Mouse (Mus musculus) CH12.LX (cell line): ENCODE results near the gene Lrp3. TPM values are rescaled to one million over a fixed set of nuclear protein-coding genes. Genes with fewer than 3 reads are reported as not detected.

Experiments used
- DNase-seq: peaks from one replicate; pipeline ENCODE4 v3.0.0-alpha.2; 2013; ENCODE audit errors: extremely low read depth
- H3K27ac ChIP-seq: 2 replicates; pipeline ENCODE4 v1.5.1; 2012; ENCODE audit warnings: low read depth, mild to moderate bottlenecking, control low read depth, moderate library complexity; ENCODE audit not compliant: insufficient read depth
- H3K27me3 ChIP-seq: replicated peaks from 2 replicates; pipeline ENCODE3; 2012; ENCODE audit warnings: inconsistent platforms
- H3K36me3 ChIP-seq, 2 experiments: replicated peaks in 1 of 2; 2 replicates each; pipeline versions ENCODE3 to v1.6.1; 2012; ENCODE audit warnings: inconsistent platforms in 1 of 2, low read length in 1 of 2, mild to moderate bottlenecking in 1 of 2, mixed read lengths in 1 of 2, moderate library complexity in 1 of 2; ENCODE audit not compliant: control insufficient read depth in 1 of 2, insufficient read depth in 1 of 2
- H3K4me1 ChIP-seq, 2 experiments: 2 replicates each; pipeline ENCODE4 v1.6.1; 2012; ENCODE audit warnings: inconsistent platforms in 1 of 2, moderate library complexity in 1 of 2; ENCODE audit not compliant: insufficient read depth in 2 of 2, control insufficient read depth in 1 of 2
- H3K4me2 ChIP-seq: 2 replicates; pipeline ENCODE4 v1.6.1; 2012; ENCODE audit warnings: low read depth, mild to moderate bottlenecking, control low read depth; ENCODE audit not compliant: poor library complexity, insufficient read depth, severe bottlenecking
- H3K4me3 ChIP-seq, 3 experiments: fragments of 150-350 bp in 1 of 3; sonication (generic) in 1 of 3; replicated peaks in 1 of 3; 2 replicates each; pipeline versions ENCODE3 to v1.5.1; 2011 to 2012; ENCODE audit warnings: low read depth in 2 of 3, low read length in 2 of 3, mild to moderate bottlenecking in 2 of 3, moderate library complexity in 2 of 3, control low read depth in 1 of 3, improper control_type of control experiment in 1 of 3, inconsistent platforms in 1 of 3, mixed read lengths in 1 of 3; ENCODE audit not compliant: poor library complexity in 1 of 3
- H3K79me2 ChIP-seq: replicated peaks from 2 replicates; pipeline ENCODE4 v1.6.1; 2012; ENCODE audit warnings: mild to moderate bottlenecking, moderate library complexity; ENCODE audit not compliant: control insufficient read depth, poor library complexity, insufficient read depth, severe bottlenecking; ENCODE audit errors: extremely low read depth
- H3K9ac ChIP-seq: 2 replicates; pipeline ENCODE4 v1.6.1; 2012; ENCODE audit warnings: low read depth, mild to moderate bottlenecking, control low read depth, moderate library complexity; ENCODE audit not compliant: insufficient read depth
- H3K9me3 ChIP-seq: replicated peaks from 2 replicates; pipeline ENCODE3; 2012; ENCODE audit warnings: low read length, inconsistent platforms, mixed read lengths
- CTCF ChIP-seq, 2 experiments: IDR thresholded peaks in 1 of 2; conservative IDR thresholded peaks in 1 of 2; 2 replicates each; pipeline ENCODE4 v1.5.1; 2011 to 2012; ENCODE audit warnings: low read depth in 2 of 2, low read length in 2 of 2, improper control_type of control experiment in 1 of 2, inconsistent platforms in 1 of 2, mild to moderate bottlenecking in 1 of 2, moderate library complexity in 1 of 2
- EP300 ChIP-seq: IDR thresholded peaks from 2 replicates; pipeline ENCODE4 v1.6.1; 2011; ENCODE audit warnings: low read length, improper control_type of control experiment
- JUND ChIP-seq: conservative IDR thresholded peaks from 2 replicates; pipeline ENCODE4 v1.6.1; 2011; ENCODE audit warnings: low read depth, low read length, improper control_type of control experiment
- KAT2A ChIP-seq: IDR thresholded peaks from 2 replicates; pipeline ENCODE4 v1.6.1; 2012; ENCODE audit warnings: low read length, improper control_type of control experiment, inconsistent platforms; ENCODE audit not compliant: insufficient replicate concordance
- MAFK ChIP-seq: IDR thresholded peaks from 2 replicates; pipeline ENCODE4 v1.6.1; 2011; ENCODE audit warnings: low read length, improper control_type of control experiment; ENCODE audit not compliant: insufficient replicate concordance
- MAX ChIP-seq: IDR thresholded peaks from 2 replicates; pipeline ENCODE4 v1.6.1; 2011; ENCODE audit warnings: low read length, improper control_type of control experiment
- MEF2A ChIP-seq: IDR thresholded peaks from 2 replicates; pipeline ENCODE4 v1.6.1; 2014; ENCODE audit warnings: low read depth, mild to moderate bottlenecking, inconsistent platforms, low read length, improper control_type of control experiment, borderline replicate concordance
- MXI1 ChIP-seq: IDR thresholded peaks from 2 replicates; pipeline ENCODE4 v1.6.1; 2011; ENCODE audit warnings: mild to moderate bottlenecking, low read depth, low read length, improper control_type of control experiment
- RAD21 ChIP-seq: IDR thresholded peaks from 2 replicates; pipeline ENCODE4 v1.6.1; 2011; ENCODE audit warnings: low read depth, mild to moderate bottlenecking, low read length, improper control_type of control experiment, moderate library complexity
- TBP ChIP-seq: conservative IDR thresholded peaks from 2 replicates; pipeline ENCODE4 v1.6.1; 2011; ENCODE audit warnings: low read depth, low read length, improper control_type of control experiment
- USF1 ChIP-seq: IDR thresholded peaks from 2 replicates; pipeline ENCODE4 v1.6.1; 2014; ENCODE audit warnings: low read depth, mild to moderate bottlenecking, inconsistent platforms, low read length, improper control_type of control experiment
- USF2 ChIP-seq: conservative IDR thresholded peaks from 2 replicates; pipeline ENCODE4 v1.6.1; 2011; ENCODE audit warnings: low read depth, low read length, improper control_type of control experiment
- dilution Hi-C: fragments of 300-500 bp; cut with MboI; formaldehyde crosslinking; loops from 2 replicates; pipeline ENCODE4 v1.14.3; 2020; ENCODE audit warnings: low sequenced_read_pairs; ENCODE audit not compliant: extremely low pct_unique_long_range_greater_than_20kb, extremely low pct_ligation_motif_present
- in situ Hi-C: fragments of 300-500 bp; cut with MboI; formaldehyde crosslinking; loops from 3 replicates; pipeline ENCODE4 v1.14.3; 2019; ENCODE audit warnings: low sequenced_read_pairs, low pct_ligation_motif_present, low pct_unique_long_range_greater_than_20kb, mixed read lengths
- polyA plus RNA-seq: library from polyadenylated mRNA; unstranded; fragments of >175 nt; gene quantifications from 2 replicates; pipeline ENCODE4 v1.2.1, GENCODE M21; 2012; ENCODE audit warnings: low read depth; ENCODE audit not compliant: insufficient read length
- total RNA-seq, 2 experiments: library from RNA; depleted of rRNA; stranded (reverse); fragments of 300-350 nt in 1 of 2; fragments of >200 nt in 1 of 2; gene quantifications; 2 replicates each; pipeline ENCODE4 v1.2.3; 2012 to 2014

Gene Lrp3
- total and polyA plus RNA-seq, 3 experiments: not detected

- Histone ChIP-seq H3K4me2 (no peak overlapping the region), H3K27me3 (no peaks in the 10 kb centered on the region), H3K9ac (no peak overlapping the region), H3K36me3 (no peaks in the 10 kb centered on the region), H3K9me3 (peaks cover 15% of the 10 kb centered on the region), H3K27ac (no peak overlapping the region), H3K79me2 (no peaks in the 10 kb centered on the region), H3K4me3 (no peak overlapping the region), H3K4me1 (peaks cover 5 to 13% of the 10 kb centered on the region in 2 experiments)
- DNase-seq: no peak
- in situ Hi-C loops (no loop called here), dilution Hi-C loops (no loop called here)
- TF ChIP-seq MAFK: no peak
- no peak for TF ChIP-seq USF2
- TF ChIP-seq MAX: no peak
- TF ChIP-seq RAD21: no peak
- TF ChIP-seq TBP: no peak
- TF ChIP-seq CTCF (conservative IDR thresholded peaks at IDR 0.05 in 1 of 2, IDR thresholded peaks at IDR 0.05 in 1 of 2; ENCODE audit: low read depth in 2 of 2, low read length in 2 of 2): no peak
- no peak for TF ChIP-seq MXI1
Measured at GRCm38 (mm10) chr7:35232796-35233455, 17.6 kb upstream of the Lrp3 start.

- Histone ChIP-seq H3K79me2 (no peaks in the 10 kb centered on the region), H3K4me2 (no peak overlapping the region), H3K4me1 (peaks cover under 1 to 9% of the 10 kb centered on the region in 2 experiments), H3K9ac (no peak overlapping the region), H3K27ac (no peak overlapping the region), H3K4me3 (no peak overlapping the region), H3K9me3 (peaks cover 18% of the 10 kb centered on the region), H3K27me3 (no peaks in the 10 kb centered on the region), H3K36me3 (no peaks in the 10 kb centered on the region)
- dilution Hi-C loops: no loop called here
- TF ChIP-seq RAD21 (peak; percentile 23), JUND (no peak), CTCF (conservative IDR thresholded peaks at IDR 0.05 in 1 of 2, IDR thresholded peaks at IDR 0.05 in 1 of 2; ENCODE audit: low read depth in 2 of 2, low read length in 2 of 2) (peak; percentile 28 to 48; a peak in 3 of 4 replicates), KAT2A (no peak)
- peak; percentile 31 for DNase-seq
- in situ Hi-C loops: no loop called here
Measured at GRCm38 (mm10) chr7:35230333-35230732, 15.0 kb upstream of the Lrp3 start.

GRCm38 (mm10) chr7:35220694-35221365 lies 5.5 kb upstream of the Lrp3 start:
- no peak overlapping the region for H3K9ac ChIP-seq
- H3K36me3 ChIP-seq: no peaks in the 10 kb centered on the region
- TF ChIP-seq MEF2A (no peak), MXI1 (no peak), USF1 (no peak), EP300 (no peak)
- no peaks in the 10 kb centered on the region for H3K4me1 ChIP-seq
- in situ Hi-C loops (no loop called here), dilution Hi-C loops (no loop called here)
- no peaks in the 10 kb centered on the region for H3K9me3 ChIP-seq
- H3K27ac ChIP-seq: no peak overlapping the region
- no peak for DNase-seq
- no peak overlapping the region for H3K4me2 ChIP-seq
- H3K79me2 ChIP-seq: no peaks in the 10 kb centered on the region
- H3K4me3 ChIP-seq: no peak overlapping the region
- peaks cover 4% of the 10 kb centered on the region for H3K27me3 ChIP-seq
